Mouse (Mus musculus) liver, embryonic 14.5 days (tissue): ENCODE data around the gene Mlycd.

Source experiments
- CTCF ChIP-seq: IDR thresholded peaks from 2 replicates; pipeline ENCODE4 v1.5.1; 2016; ENCODE audit warnings: antibody characterized with exemption, low read depth, control low read depth
- EP300 ChIP-seq: IDR thresholded peaks from 2 replicates; pipeline ENCODE4 v1.6.1; 2016; ENCODE audit warnings: antibody characterized with exemption, low read depth

GRCm38 (mm10) chr8:119435527-119435926, 40.8 kb downstream of the Mlycd start:
- no peak for TF ChIP-seq CTCF
- no peak for TF ChIP-seq EP300
